Mouse (Mus musculus): ENCODE data around the gene Ttc30a2.

DNA sequence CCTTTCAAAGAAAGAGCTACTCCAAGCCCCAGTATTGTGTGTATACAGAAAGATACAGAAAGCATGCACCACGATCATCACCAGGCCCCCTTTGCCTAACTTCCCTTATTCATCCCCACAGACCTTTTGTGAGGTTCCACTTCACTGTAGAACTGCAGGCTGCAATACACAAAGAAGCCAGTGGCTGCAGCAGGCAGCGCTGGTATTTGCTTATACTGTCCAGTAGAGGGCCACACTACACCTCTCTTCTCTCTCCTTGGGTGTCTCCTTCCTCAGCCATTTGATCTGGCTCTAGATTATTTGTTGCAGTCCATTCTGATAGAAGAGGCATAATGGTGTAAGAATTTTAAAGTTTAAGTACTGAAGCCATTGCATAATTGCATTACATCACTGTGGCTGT is 7.2 kb upstream of the Ttc30a2 start:
- TF ChIP-seq CHD2 (IDR thresholded peaks at IDR 0.05; ENCODE audit: low read depth, low read length) (no peak), ZNF384 (IDR thresholded peaks at IDR 0.05; ENCODE audit: low read depth, low read length) (no peak; the same call in 1 of the 2 replicates), HCFC1 (IDR thresholded peaks at IDR 0.05; ENCODE audit: borderline replicate concordance, insufficient read depth, low read length) (no peak), ZC3H11A (IDR thresholded peaks at IDR 0.05; ENCODE audit: borderline replicate concordance, low read depth, low read length) (peak; percentile 56; the same call in 1 of the 2 replicates)
